Mouse (Mus musculus) limb, embryonic 14.5 days (tissue): ENCODE measurements around the gene H2-T22. TPM values are rescaled to one million over a fixed set of nuclear protein-coding genes. Genes with fewer than 3 reads are reported as not detected.

Experiments
- ATAC-seq: fragments of 200-750 bp; cut with Nextera tagmentation; 2 replicates; pipeline ENCODE4 v1.8.0; 2017; ENCODE audit warnings: low read depth, moderate number of reproducible peaks, moderate TSS enrichment; ENCODE audit not compliant: low FRiP score
- DNase-seq: peaks from one replicate; pipeline ENCODE4 v3.0.0-alpha.2; 2015; ENCODE audit warnings: low spot score
- H3K27ac ChIP-seq: fragments of 300-500 bp; sonication (generic); replicated peaks from 2 replicates; pipeline ENCODE4 v1.5.1; 2014; ENCODE audit warnings: low read depth, mild to moderate bottlenecking, low read length, moderate library complexity, mixed read lengths
- H3K27me3 ChIP-seq: fragments of 300-500 bp; sonication (generic); 2 replicates; pipeline ENCODE4 v1.6.1; 2014; ENCODE audit warnings: low read length, mixed read lengths; ENCODE audit not compliant: control insufficient read depth, insufficient read depth
- H3K36me3 ChIP-seq: fragments of 300-500 bp; sonication (generic); 2 replicates; pipeline ENCODE4 v1.6.1; 2014; ENCODE audit warnings: mild to moderate bottlenecking, low read length, moderate library complexity, mixed read lengths; ENCODE audit not compliant: control insufficient read depth, insufficient read depth
- H3K4me1 ChIP-seq: fragments of 300-500 bp; sonication (generic); 2 replicates; pipeline ENCODE4 v1.6.1; 2014; ENCODE audit warnings: antibody characterized with exemption, low read length, mixed read lengths; ENCODE audit not compliant: control insufficient read depth, insufficient read depth
- H3K4me2 ChIP-seq: fragments of 300-500 bp; sonication (generic); replicated peaks from 2 replicates; pipeline ENCODE4 v1.6.1; 2014; ENCODE audit warnings: low read depth, mild to moderate bottlenecking, low read length, moderate library complexity; ENCODE audit not compliant: severe bottlenecking
- H3K4me3 ChIP-seq: fragments of 300-500 bp; sonication (generic); replicated peaks from 2 replicates; pipeline ENCODE4 v1.5.1; 2014; ENCODE audit warnings: low read length
- H3K9ac ChIP-seq: fragments of 300-500 bp; sonication (generic); 2 replicates; pipeline ENCODE4 v1.6.1; 2014; ENCODE audit warnings: mild to moderate bottlenecking, low read depth, low read length, moderate library complexity; ENCODE audit not compliant: severe bottlenecking
- H3K9me3 ChIP-seq: fragments of 300-500 bp; sonication (generic); 2 replicates; pipeline ENCODE4 v1.6.1; 2016; ENCODE audit warnings: low read length; ENCODE audit not compliant: control insufficient read depth
- POLR2A ChIP-seq: fragments of 200-500 bp; IDR thresholded peaks from 2 replicates; pipeline ENCODE4 v1.8.0; 2012; ENCODE audit warnings: inconsistent platforms, mild to moderate bottlenecking, moderate library complexity, borderline replicate concordance; ENCODE audit not compliant: insufficient read depth, insufficient read length; ENCODE audit errors: extremely low read depth
- WGBS: fragments of 180-500 bp; shearing (Covaris S2); extraction: QIAGEN DNeasy Blood & Tissue Kit; methylation state at CpG from one replicate; pipeline ENCODE4 v1.1.7; 2014; 5-methylcytosine and 5-hydroxymethylcytosine counted together
- polyA plus RNA-seq, 2 experiments: library from polyadenylated mRNA; depleted of rRNA in 1 of 2; stranded (reverse) in 1 of 2; unstranded in 1 of 2; fragments of >200 nt; fragmentation: Nextera tagmentation in 1 of 2; extraction: Ambion mirVana in 1 of 2; gene quantifications; 2 replicates each; pipeline versions ENCODE4 v1.2.1 to v1.2.3; 2012 to 2014

The H2-T22 gene
- polyA plus RNA-seq, 2 experiments = 26.6 to 29.0 TPM

DNA sequence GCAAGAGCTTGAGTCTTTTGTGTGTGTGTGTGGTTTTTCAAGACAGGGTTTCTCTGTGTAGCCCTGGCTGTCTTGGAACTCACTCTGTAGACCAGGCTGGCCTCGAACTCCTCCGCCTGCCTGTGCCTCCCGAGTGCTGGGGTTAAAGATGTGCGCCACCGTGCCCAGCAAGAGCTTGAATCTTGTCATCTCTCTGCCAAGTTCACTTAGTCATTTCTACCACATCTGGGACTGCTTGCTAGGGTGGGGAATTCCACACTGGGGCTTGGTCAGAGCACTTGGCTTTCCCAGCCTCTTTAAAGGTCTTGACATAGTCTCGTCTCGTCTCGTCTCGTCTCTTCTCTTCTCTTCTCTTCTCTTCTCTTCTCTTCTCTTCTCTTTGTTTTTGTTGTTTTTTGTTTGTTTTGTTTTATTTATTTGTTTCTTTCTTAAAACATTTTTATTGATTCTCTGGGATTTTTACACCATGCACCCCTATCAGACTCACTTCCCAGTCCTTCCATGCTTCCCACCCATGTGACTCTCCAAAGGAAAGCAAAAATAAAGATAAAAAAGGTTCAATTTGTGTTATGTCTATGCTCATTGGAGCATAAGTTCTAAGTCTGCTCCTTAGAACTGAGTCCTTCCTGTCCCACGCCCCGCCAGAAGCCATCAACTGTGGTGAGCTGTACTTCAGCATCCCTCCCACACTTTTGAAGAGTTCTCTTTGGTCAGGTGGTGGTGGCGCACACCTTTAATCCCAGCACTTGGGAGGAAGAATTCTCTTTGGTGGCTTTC lies 41.2 kb downstream of the H2-T22 start:
- Histone ChIP-seq H3K27ac (no peak overlapping the region), H3K4me1 (no peaks in the 10 kb centered on the region), H3K27me3 (no peaks in the 10 kb centered on the region), H3K4me2 (no peak overlapping the region), H3K4me3 (no peak overlapping the region), H3K9ac (no peak overlapping the region), H3K36me3 (peaks cover 5% of the 10 kb centered on the region; the same call in 1 of the 2 replicates), H3K9me3 (no peaks in the 10 kb centered on the region)
- DNase-seq = no peak
- no peak for ATAC-seq
- TF ChIP-seq POLR2A = no peak
- 84% methylated on average over 12 of the region's 12 CpGs for WGBS

DNA sequence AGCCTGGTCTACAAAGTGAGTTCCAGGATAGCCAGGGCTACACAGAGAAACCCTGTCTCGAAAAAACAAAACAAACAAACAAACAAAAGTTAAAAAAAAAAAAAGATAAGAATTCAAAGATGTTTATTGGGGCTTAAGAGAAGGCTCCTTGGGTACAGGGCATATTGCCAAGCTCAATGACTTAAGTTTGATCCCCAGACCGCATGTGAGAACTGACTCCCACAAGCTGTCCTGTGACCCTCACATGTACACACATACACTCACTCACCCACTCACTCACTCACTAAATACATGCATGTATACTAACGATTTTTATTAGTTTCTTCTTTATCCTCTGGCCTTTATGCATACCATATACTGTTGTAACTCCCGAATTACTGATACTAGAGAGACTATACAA lies 42.2 kb downstream of the H2-T22 start:
- Histone ChIP-seq H3K4me2 (no peak overlapping the region), H3K9me3 (no peaks in the 10 kb centered on the region), H3K4me3 (no peak overlapping the region), H3K27me3 (no peaks in the 10 kb centered on the region), H3K4me1 (peaks cover 2% of the 10 kb centered on the region; the same call in 1 of the 2 replicates), H3K9ac (no peak overlapping the region), H3K36me3 (no peaks in the 10 kb centered on the region), H3K27ac (no peak overlapping the region)
- DNase-seq = no peak
- 82% methylated on average over 4 of the region's 4 CpGs for WGBS
- TF ChIP-seq POLR2A = no peak
- no peak for ATAC-seq

DNA sequence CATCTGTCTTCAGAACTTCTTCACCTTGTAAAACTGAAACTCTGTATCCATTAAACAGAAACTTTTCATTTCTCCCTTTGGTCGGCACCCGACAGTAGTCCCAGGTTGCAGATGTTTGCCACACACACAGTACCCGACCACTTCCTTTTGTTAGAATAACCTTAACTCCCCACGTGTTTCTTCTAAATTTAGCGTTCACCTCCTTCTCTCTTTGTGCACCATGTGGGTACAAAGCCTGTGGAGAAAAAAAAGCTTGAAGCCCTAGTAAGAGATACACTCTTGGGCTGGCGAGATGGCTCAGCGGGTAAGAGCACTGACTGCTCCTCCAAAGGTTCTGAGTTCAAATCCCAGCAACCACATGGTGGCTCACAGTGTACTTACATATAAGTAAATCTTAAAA lies 43.2 kb downstream of the H2-T22 start:
- Histone ChIP-seq H3K4me3 (no peak overlapping the region), H3K36me3 (no peaks in the 10 kb centered on the region), H3K4me1 (peaks cover 2% of the 10 kb centered on the region; the same call in 1 of the 2 replicates), H3K27ac (no peak overlapping the region), H3K4me2 (no peak overlapping the region), H3K9me3 (no peaks in the 10 kb centered on the region), H3K27me3 (no peaks in the 10 kb centered on the region), H3K9ac (no peak overlapping the region)
- DNase-seq = no peak
- 82% methylated on average over 7 of the region's 7 CpGs for WGBS
- TF ChIP-seq POLR2A = no peak
- no peak for ATAC-seq

DNA sequence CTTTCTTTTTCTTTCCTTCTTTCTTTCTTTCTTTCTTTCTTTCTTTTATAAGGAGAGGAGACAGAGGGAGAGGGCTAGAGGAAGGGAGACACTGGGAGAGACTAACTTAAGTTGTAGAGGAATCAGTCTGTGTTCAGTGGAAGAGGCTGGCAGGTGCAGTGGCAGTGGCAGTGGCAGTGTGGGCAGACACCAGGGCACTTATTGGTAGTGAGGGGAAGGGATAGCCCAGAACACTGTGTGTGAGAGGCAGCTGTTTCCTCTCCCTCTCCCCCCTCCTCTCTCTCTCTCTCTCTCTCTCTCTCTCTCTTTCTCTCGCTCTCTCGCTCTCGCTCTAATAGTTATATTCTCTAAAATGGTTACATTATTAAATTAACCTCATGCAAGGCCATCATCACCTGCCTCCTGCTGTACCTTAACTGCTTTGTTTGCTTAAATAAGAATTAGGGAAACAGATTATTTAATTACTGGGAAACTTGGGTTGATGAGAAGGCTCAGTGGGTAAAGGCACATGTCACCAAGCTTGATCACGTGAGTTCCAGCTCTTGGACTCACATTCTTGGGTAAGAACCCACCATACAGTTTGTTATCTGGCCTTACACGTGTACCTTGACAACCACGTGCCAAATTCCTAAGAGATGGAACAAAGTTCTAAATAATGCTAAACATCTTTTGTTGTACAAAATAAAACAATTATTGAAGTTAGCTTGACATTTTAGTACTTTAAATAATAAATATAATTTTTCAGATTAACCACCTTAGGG lies 43.8 kb downstream of the H2-T22 start:
- Histone ChIP-seq H3K27ac (no peak overlapping the region), H3K36me3 (no peaks in the 10 kb centered on the region)
- no peak for ATAC-seq

DNA sequence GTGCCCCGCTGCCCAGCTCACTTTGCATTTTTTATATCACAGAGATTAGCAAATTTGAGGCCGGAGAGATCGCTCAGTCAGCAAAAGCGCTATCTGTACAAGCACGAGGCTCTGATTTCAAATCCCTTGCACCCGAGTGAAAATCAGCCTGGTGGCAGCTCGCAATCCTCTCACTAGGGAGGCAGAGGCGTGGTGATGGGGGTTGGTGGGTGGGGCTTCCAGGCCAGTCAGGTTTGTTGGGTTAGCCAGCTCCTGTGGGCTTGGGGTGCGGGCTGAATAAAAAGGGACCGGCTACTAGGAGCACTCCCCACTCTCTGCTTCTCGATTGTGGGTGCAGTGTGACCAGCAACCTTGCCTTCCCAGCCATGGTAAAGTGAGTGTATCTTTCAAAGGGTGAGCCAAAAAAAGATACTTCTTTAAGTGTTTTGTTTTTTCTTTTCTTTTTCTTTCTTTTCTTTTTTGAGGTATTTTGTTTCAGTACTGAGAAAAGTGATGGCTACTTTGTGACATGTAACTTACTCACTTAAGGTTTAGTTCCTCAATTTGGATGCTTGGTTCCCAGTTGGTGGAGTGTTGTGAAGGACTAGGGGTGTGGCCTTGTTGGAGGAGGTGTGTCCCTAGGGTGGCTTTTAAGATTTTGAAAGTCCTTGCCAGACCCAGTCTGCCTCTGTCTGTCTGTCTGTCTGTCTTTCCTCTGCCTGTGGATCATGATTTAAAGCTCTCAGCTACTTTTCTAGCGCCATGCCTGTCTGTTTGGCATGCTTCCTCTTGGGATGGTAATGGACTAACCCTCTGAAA lies 44.6 kb downstream of the H2-T22 start:
- Histone ChIP-seq H3K27ac (no peak overlapping the region), H3K9me3 (no peaks in the 10 kb centered on the region), H3K9ac (no peak overlapping the region), H3K4me1 (peaks cover 2% of the 10 kb centered on the region; the same call in 1 of the 2 replicates), H3K27me3 (no peaks in the 10 kb centered on the region), H3K4me2 (no peak overlapping the region), H3K36me3 (no peaks in the 10 kb centered on the region), H3K4me3 (no peak overlapping the region)
- ATAC-seq (no peak), DNase-seq (no peak)
- TF ChIP-seq POLR2A = no peak
- 57% methylated on average over 12 of the region's 12 CpGs for WGBS

More for the DNA sequence above, 43.8 kb downstream of the H2-T22 start:
- TF ChIP-seq POLR2A = no peak
- peaks cover 2% of the 10 kb centered on the region; the same call in 1 of the 2 replicates for H3K4me1 ChIP-seq
- no peaks in the 10 kb centered on the region for H3K27me3 ChIP-seq
- H3K4me3 ChIP-seq = no peak overlapping the region
- WGBS = 88% methylated on average over 6 of the region's 6 CpGs
- no peak overlapping the region for H3K4me2 ChIP-seq
- no peak overlapping the region for H3K9ac ChIP-seq
- H3K9me3 ChIP-seq = no peaks in the 10 kb centered on the region
- no peak for DNase-seq
